Mouse (Mus musculus) kidney, postnatal 14 days (tissue): Measurements from ENCODE around the gene Myl6.
"Not testable (repeated sequence)": the region's sequence is repeated elsewhere in the genome, so short reads cannot be mapped to it uniquely, and the experiment has no call there.

Source experiments
- DNase-seq: peaks from one replicate; pipeline ENCODE4 v3.0.0; 2022; ENCODE audit warnings: mixed read lengths

Gene Myl6

DNA sequence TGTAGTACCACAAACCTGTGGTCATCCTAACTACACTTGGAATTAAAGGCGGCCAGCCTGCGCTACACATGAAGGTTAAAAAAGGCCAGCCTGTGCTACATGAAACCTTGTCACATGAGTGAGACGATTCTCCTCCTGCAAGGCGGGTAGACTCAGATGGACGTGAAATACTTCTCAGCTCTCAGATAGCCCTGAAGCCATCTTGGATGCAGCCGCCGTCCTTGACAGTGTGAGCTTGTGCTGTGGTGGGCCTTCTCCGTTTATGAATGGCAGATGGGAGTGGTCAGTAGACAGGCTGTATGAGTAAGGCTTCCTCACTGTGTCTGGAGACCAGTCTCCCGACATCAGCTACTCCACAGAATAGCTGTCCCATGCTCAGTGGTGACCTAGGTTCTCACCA lies 15.3 kb upstream of the Myl6 start:
- DNase-seq: no peak

GRCm38 (mm10) chr10:128508260-128508659 lies 14.3 kb upstream of the Myl6 start:
- DNase-seq: no peak

DNA sequence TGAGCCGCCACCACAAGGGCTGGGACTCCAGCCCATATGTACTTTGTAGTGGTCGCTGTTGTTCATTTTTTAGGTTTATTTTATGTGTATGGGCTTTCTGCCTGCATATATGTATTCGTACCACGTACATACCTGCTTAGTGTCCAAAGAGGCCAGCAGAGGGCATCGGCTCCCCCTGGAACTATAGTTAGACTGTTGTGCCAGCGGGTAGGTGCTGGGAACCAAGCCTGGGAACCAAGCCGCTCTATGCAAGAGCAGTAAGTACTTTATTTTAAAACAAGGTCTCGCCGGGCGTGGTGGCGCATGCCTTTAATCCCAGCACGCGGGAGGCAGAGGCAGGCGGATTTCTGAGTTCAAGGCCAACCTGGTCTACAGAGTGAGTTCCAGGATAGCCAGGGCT lies 12.0 kb upstream of the Myl6 start:
- no peak for DNase-seq

DNA sequence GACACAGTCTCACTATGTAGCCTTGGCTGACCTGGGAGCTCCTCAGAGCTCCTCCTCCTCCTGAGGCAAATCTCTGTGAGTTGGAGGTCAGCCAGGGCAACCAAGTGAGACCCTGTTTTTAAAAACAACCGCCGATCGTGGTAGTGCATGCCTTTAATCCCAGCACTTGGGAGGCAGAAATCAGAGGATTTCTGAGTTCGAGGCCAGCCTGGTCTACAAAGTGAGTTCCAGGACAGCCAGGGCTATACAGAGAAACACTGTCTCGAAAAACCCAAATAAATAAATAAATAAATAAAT lies 11.4 kb upstream of the Myl6 start:
- not testable (repeated sequence) for DNase-seq

GRCm38 (mm10) chr10:128504641-128505370 lies 10.9 kb upstream of the Myl6 start:
- no peak for DNase-seq

GRCm38 (mm10) chr10:128504012-128504411 lies 10.1 kb upstream of the Myl6 start:
- no peak for DNase-seq

GRCm38 (mm10) chr10:128503532-128503931 lies 9.6 kb upstream of the Myl6 start:
- no peak for DNase-seq

DNA sequence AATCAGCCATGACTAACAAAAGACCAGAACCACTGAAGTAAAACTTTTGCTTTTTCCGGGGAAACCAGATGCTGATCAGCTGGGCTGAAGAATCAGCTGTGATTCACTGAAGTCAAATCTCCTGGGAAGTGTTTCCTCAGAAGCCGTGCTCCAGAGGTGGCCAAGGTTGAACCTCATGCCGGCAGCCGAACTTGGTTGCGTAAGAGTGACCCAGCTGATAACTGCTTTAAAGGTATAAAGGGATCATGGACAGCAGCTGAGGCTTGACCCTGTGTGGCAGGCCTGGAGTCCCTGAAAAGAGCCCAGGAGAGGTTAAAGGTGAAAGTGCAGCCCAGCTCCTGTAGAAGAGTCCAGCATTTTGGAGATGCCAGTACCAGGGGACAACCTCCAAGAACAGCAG lies 8.4 kb upstream of the Myl6 start:
- DNase-seq: no peak

GRCm38 (mm10) chr10:128499116-128499671 lies 5.2 kb upstream of the Myl6 start:
- peak; percentile 70 for DNase-seq

DNA sequence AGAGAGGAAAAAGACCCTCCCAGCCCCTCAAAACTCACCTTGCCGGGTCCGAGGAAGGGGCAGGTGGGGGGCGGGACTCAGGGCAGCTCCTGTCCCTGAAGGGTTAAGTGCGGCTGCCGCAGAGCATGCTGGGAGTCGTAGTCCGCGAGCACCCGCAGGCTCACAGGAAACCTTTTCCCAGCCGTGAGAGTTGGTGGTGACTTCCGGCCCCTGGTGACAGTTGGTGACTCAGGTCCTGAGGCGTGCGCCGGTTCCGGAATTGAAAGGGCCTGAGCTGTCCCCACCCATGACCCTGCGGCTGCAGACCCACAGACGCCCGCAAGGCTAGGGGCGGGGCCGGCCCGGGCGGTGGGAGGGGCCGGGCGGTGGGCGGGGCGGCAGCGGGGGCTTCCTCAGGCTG lies 4.6 kb upstream of the Myl6 start, which contains the start of gene Myl6b:
Gene Myl6b (minus strand): TSS at position 96 of the 400 bp plus-strand sequence.
- peak; percentile 97 for DNase-seq

GRCm38 (mm10) chr10:128497134-128497737 lies 3.3 kb upstream of the Myl6 start:
- no peak for DNase-seq

- DNase-seq: no peak
These were observed 2.6 kb upstream of the Myl6 start for GRCm38 (mm10) chr10:128496509-128497077.

- no peak for DNase-seq
These were observed 2.0 kb upstream of the Myl6 start for GRCm38 (mm10) chr10:128495903-128496302.

- no peak for DNase-seq
These were observed 1.3 kb upstream of the Myl6 start for GRCm38 (mm10) chr10:128495270-128495669.

DNA sequence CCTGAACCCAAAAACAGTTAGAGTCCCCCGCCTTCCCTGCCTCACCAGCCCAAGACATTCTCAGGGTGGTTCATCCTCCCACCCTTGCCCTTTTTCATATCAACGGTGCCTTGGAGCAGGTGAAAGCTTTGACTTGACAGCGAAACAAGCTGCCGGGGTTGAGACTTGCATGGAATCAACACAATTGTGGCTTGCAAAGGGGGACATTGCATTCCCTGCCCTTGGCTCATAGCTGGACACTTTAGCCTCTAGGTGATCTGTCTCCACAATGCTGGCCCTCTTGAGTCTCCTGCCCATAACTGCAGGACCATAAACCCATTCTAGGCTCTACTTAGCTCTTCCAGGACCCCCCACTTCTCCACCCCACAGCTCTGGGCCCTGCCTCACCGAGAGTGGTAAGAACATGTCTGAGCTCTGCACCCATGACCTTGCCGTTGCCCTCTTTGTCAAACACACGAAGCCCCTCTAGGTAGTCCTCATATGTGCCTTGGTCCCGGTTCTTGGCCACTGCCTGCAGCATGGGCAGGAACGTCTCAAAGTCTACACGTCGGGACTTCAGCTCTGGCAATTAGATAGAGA lies 811 bp upstream of the Myl6 start:
- DNase-seq: no peak

GRCm38 (mm10) chr10:128493319-128493694 lies 638 bp downstream of the Myl6 start:
- DNase-seq: no peak

DNA sequence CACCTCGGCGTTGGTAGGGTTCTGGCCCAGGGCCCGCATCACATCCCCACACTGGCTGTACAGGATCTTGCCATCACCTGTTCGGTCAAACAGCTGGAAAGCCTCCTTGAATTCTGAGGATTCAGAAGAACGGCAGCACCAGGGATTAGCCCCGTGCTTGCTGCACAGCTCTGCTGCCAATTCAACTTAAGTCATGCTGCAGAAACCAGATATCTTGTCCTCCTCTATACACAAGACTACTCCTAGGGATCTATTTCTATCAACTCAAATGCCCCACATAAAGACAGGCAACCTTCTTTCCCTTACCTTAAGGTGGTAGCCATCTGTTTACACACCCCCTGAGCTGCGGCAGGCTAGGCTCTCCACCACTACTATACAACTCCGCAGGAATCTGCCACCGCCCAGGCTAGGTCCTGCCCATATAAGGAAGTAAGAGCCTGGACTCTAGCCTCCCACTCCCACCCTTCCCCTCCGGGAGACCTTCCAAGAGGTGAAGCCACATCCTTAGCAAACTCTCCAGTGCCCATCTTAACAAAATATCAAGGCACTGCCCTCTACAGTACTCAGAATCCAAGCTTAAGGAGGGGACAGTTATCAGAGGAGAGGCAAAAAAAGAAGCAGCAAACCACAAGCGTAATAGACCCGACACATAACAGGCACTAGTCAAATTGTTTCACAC lies 1.2 kb downstream of the Myl6 start:
- DNase-seq: peak; percentile 83

- not testable (repeated sequence) for DNase-seq
These were observed 1.9 kb downstream of the Myl6 start for GRCm38 (mm10) chr10:128492051-128492450.

- peak; percentile 66 for DNase-seq
These were observed 2.5 kb downstream of the Myl6 start for GRCm38 (mm10) chr10:128491495-128491894.

DNA sequence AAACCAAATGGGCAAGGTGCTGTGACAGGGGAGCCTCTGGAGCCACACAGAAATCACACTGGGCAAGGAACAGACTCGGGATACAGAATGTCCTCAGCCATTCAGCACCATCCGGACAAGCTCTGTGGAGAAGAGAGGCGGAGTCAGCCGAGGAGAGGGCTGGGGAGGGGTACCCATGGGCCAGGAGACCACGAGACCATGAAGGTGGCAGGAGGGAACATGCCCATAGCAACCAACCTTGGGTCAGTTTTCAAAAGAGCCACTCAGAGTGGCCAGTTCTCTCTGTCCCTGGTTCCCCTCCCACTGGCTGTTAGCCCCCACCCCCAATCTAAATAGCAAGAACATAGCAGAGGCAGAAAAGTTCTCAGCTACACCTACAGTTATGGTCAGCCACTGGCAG lies 3.0 kb downstream of the Myl6 start:
- no peak for DNase-seq

DNA sequence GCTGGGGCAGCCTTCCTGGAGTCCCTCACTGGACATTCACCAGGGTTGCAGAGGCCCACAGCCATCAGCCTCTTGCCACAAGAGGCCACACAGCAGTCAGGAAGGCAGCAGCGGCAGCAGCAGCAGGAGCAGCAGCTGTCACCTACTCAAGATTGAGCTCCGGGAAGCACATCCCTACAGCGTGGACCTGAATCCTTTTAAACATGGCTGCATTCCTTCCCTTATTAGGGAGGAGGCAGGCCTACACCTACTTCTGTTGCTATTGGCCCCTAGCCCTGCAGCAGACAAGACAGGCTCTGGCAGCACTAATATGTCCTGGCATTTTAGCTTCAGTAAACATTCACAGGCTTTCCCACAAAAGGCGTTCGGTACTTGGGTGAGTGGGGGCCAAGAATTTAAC lies 3.7 kb downstream of the Myl6 start:
- no peak for DNase-seq

DNA sequence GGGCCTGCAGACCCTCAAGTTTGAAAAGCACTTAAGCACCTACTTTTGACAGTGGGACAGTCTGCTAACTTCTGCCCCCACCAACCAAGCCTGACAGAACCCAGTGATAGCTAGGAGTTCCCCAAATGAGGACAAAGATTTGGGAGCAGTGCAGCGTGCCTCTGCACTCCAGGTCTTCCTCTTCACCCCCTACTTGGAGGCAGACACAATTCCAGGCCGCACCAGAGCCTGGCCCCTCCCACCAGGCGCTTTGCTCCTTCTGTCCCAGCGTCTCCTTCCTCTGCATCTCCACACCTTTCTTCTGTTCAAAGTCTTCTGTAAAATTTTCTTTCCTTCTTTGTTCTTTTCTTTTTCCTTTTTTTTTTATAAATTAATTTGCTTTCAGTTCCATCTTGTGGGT lies 4.2 kb downstream of the Myl6 start:
- no peak for DNase-seq

GRCm38 (mm10) chr10:128489380-128489779 lies 4.6 kb downstream of the Myl6 start:
- no peak for DNase-seq
